Mouse (Mus musculus) forebrain, embryonic 11.5 days (tissue): ENCODE data around the gene Nabp2. TPM values are rescaled to one million over a fixed set of nuclear protein-coding genes. Genes with fewer than 3 reads are reported as not detected.

Experiments used
- ATAC-seq: fragments of 200-750 bp; cut with Nextera tagmentation; replicated peaks from 2 replicates; pipeline ENCODE4 v1.8.0; 2017; ENCODE audit warnings: moderate TSS enrichment; ENCODE audit not compliant: low FRiP score
- DNase-seq: peaks from one replicate; pipeline ENCODE4 v3.0.0-alpha.2; 2017; ENCODE audit warnings: low spot score
- H3K27ac ChIP-seq: fragments of 300-500 bp; sonication (generic); 2 replicates; pipeline ENCODE4 v1.5.1; 2014; ENCODE audit warnings: low read depth, low read length
- H3K27me3 ChIP-seq: fragments of 300-500 bp; sonication (generic); 2 replicates; pipeline ENCODE4 v1.6.1; 2014; ENCODE audit warnings: mild to moderate bottlenecking, low read length, mixed read lengths; ENCODE audit not compliant: control insufficient read depth, insufficient read depth
- H3K36me3 ChIP-seq: fragments of 300-500 bp; sonication (generic); 2 replicates; pipeline ENCODE4 v1.6.1; 2014; ENCODE audit warnings: mild to moderate bottlenecking, low read length, moderate library complexity, mixed read lengths; ENCODE audit not compliant: control insufficient read depth, insufficient read depth
- H3K4me1 ChIP-seq: fragments of 300-500 bp; sonication (generic); replicated peaks from 2 replicates; pipeline ENCODE4 v1.6.1; 2014; ENCODE audit warnings: low read length, mixed read lengths; ENCODE audit not compliant: control insufficient read depth, insufficient read depth
- H3K4me2 ChIP-seq: fragments of 300-500 bp; sonication (generic); 2 replicates; pipeline ENCODE4 v1.6.1; 2014; ENCODE audit warnings: low read depth, mild to moderate bottlenecking, low read length, moderate library complexity, mixed read lengths; ENCODE audit not compliant: severe bottlenecking
- H3K4me3 ChIP-seq: fragments of 300-500 bp; sonication (generic); 2 replicates; pipeline ENCODE4 v1.5.1; 2014; ENCODE audit warnings: low read depth, low read length
- H3K9ac ChIP-seq: fragments of 300-500 bp; sonication (generic); 2 replicates; pipeline ENCODE4 v1.6.1; 2014; ENCODE audit warnings: low read length
- H3K9me3 ChIP-seq: fragments of 300-500 bp; sonication (generic); 2 replicates; pipeline ENCODE4 v1.6.1; 2016; ENCODE audit warnings: low read length, mixed read lengths; ENCODE audit not compliant: control insufficient read depth
- WGBS: fragments of 180-500 bp; shearing (Covaris S2); extraction: QIAGEN DNeasy Blood & Tissue Kit; methylation state at CpG from one replicate; pipeline ENCODE4 v1.1.7; 2014; 5-methylcytosine and 5-hydroxymethylcytosine counted together
- polyA plus RNA-seq: library from polyadenylated mRNA; unstranded; fragments of >200 nt; fragmentation: Nextera tagmentation; extraction: Ambion mirVana; gene quantifications from 2 replicates; pipeline ENCODE4 v1.2.1, GENCODE M21; 2014

The Nabp2 gene
- polyA plus RNA-seq, 1 experiment from 2014 or later = 151 TPM

GRCm38 (mm10) chr10:128435186-128435823, 24.0 kb upstream of the Nabp2 start:
- Histone ChIP-seq H3K4me1 (no peaks in the 10 kb centered on the region), H3K36me3 (peaks cover 12% of the 10 kb centered on the region), H3K9ac (no peak overlapping the region), H3K4me3 (no peak overlapping the region), H3K27ac (no peak overlapping the region), H3K9me3 (no peaks in the 10 kb centered on the region), H3K27me3 (no peaks in the 10 kb centered on the region), H3K4me2 (no peak overlapping the region)
- DNase-seq = no peak
- 82% methylated on average over 17 of the region's 17 CpGs for WGBS
- no peak for ATAC-seq

- no peak overlapping the region for H3K4me2 ChIP-seq
- WGBS = 93% methylated on average over 10 of the region's 10 CpGs
- H3K27me3 ChIP-seq = no peaks in the 10 kb centered on the region
- H3K27ac ChIP-seq = no peak overlapping the region
- ATAC-seq = no peak
- H3K9me3 ChIP-seq = no peaks in the 10 kb centered on the region
- peaks cover 12% of the 10 kb centered on the region for H3K36me3 ChIP-seq
- no peaks in the 10 kb centered on the region for H3K4me1 ChIP-seq
- no peak overlapping the region for H3K9ac ChIP-seq
- H3K4me3 ChIP-seq = no peak overlapping the region
- no peak for DNase-seq
Measured at GRCm38 (mm10) chr10:128434681-128435080, 23.4 kb upstream of the Nabp2 start.

GRCm38 (mm10) chr10:128433417-128433816, 22.1 kb upstream of the Nabp2 start:
- WGBS = 92% methylated on average over 2 of the region's 2 CpGs
- ATAC-seq = no peak
- H3K27ac ChIP-seq = no peak overlapping the region
- no peaks in the 10 kb centered on the region for H3K27me3 ChIP-seq
- H3K36me3 ChIP-seq = peaks cover 12% of the 10 kb centered on the region
- H3K4me1 ChIP-seq = no peaks in the 10 kb centered on the region
- no peak for DNase-seq
- no peak overlapping the region for H3K4me3 ChIP-seq
- H3K9me3 ChIP-seq = no peaks in the 10 kb centered on the region
- H3K4me2 ChIP-seq = no peak overlapping the region
- no peak overlapping the region for H3K9ac ChIP-seq

- no peak for ATAC-seq
- H3K9ac ChIP-seq = no peak overlapping the region
- H3K4me2 ChIP-seq = no peak overlapping the region
- no peaks in the 10 kb centered on the region for H3K4me1 ChIP-seq
- DNase-seq = no peak
- H3K27me3 ChIP-seq = no peaks in the 10 kb centered on the region
- H3K4me3 ChIP-seq = no peak overlapping the region
- H3K27ac ChIP-seq = no peak overlapping the region
- WGBS = 88% methylated on average over 4 of the region's 4 CpGs
- H3K9me3 ChIP-seq = no peaks in the 10 kb centered on the region
- no peaks in the 10 kb centered on the region; the same call in 1 of the 2 replicates for H3K36me3 ChIP-seq
Measured at GRCm38 (mm10) chr10:128429454-128429853, 18.2 kb upstream of the Nabp2 start.

GRCm38 (mm10) chr10:128429052-128429451, 17.8 kb upstream of the Nabp2 start:
- Histone ChIP-seq H3K36me3 (no peaks in the 10 kb centered on the region; the same call in 1 of the 2 replicates), H3K9ac (no peak overlapping the region), H3K4me3 (no peak overlapping the region), H3K27me3 (no peaks in the 10 kb centered on the region), H3K4me2 (no peak overlapping the region), H3K9me3 (no peaks in the 10 kb centered on the region), H3K4me1 (no peaks in the 10 kb centered on the region), H3K27ac (no peak overlapping the region)
- ATAC-seq = no peak
- 91% methylated on average over 5 of the region's 5 CpGs for WGBS
- no peak for DNase-seq

GRCm38 (mm10) chr10:128425260-128425659, 14.0 kb upstream of the Nabp2 start:
- no peak overlapping the region for H3K4me3 ChIP-seq
- ATAC-seq (no peak), DNase-seq (no peak)
- no peaks in the 10 kb centered on the region for H3K4me1 ChIP-seq
- no peaks in the 10 kb centered on the region; the same call in 1 of the 2 replicates for H3K36me3 ChIP-seq
- no peaks in the 10 kb centered on the region for H3K9me3 ChIP-seq
- no peak overlapping the region for H3K9ac ChIP-seq
- WGBS = 88% methylated on average over 3 of the region's 3 CpGs
- no peak overlapping the region for H3K4me2 ChIP-seq
- H3K27ac ChIP-seq = no peak overlapping the region
- H3K27me3 ChIP-seq = no peaks in the 10 kb centered on the region

GRCm38 (mm10) chr10:128424604-128425003, 13.3 kb upstream of the Nabp2 start:
- Histone ChIP-seq H3K4me1 (no peaks in the 10 kb centered on the region), H3K4me3 (no peak overlapping the region), H3K27ac (no peak overlapping the region), H3K9me3 (no peaks in the 10 kb centered on the region), H3K4me2 (no peak overlapping the region), H3K27me3 (no peaks in the 10 kb centered on the region), H3K9ac (no peak overlapping the region), H3K36me3 (no peaks in the 10 kb centered on the region; the same call in 1 of the 2 replicates)
- DNase-seq (no peak), ATAC-seq (no peak)
- WGBS = 72% methylated on average over 7 of the region's 7 CpGs

GRCm38 (mm10) chr10:128422426-128422825, 11.1 kb upstream of the Nabp2 start:
- Histone ChIP-seq H3K9ac (no peak overlapping the region), H3K4me1 (no peaks in the 10 kb centered on the region), H3K27me3 (no peaks in the 10 kb centered on the region), H3K27ac (no peak overlapping the region), H3K4me2 (no peak overlapping the region), H3K9me3 (no peaks in the 10 kb centered on the region), H3K4me3 (no peak overlapping the region), H3K36me3 (no peaks in the 10 kb centered on the region; the same call in 1 of the 2 replicates)
- DNase-seq (no peak), ATAC-seq (no peak)
- 91% methylated on average over 5 of the region's 5 CpGs for WGBS

GRCm38 (mm10) chr10:128414848-128415247, 3.6 kb upstream of the Nabp2 start:
- no peaks in the 10 kb centered on the region; the same call in 1 of the 2 replicates for H3K36me3 ChIP-seq
- no peaks in the 10 kb centered on the region for H3K9me3 ChIP-seq
- no peak for ATAC-seq
- no peak overlapping the region for H3K4me3 ChIP-seq
- no peaks in the 10 kb centered on the region for H3K27me3 ChIP-seq
- 97% methylated on average over 5 of the region's 5 CpGs for WGBS
- no peak overlapping the region for H3K9ac ChIP-seq
- H3K27ac ChIP-seq = no peak overlapping the region
- peaks cover 13% of the 10 kb centered on the region for H3K4me1 ChIP-seq
- no peak overlapping the region for H3K4me2 ChIP-seq
- DNase-seq = no peak
